Mouse (Mus musculus) adipocyte (in vitro differentiated cells): ENCODE data around the gene Sqstm1.
"Not testable (repeated sequence)": the region's sequence is repeated elsewhere in the genome, so short reads cannot be mapped to it uniquely, and the experiment has no call there.

Experiments
- DNase-seq: peaks from one replicate; pipeline ENCODE4 v3.0.0-alpha.2; 2016; ENCODE audit warnings: low spot score

Sqstm1 gene

GRCm38 (mm10) chr11:50176351-50176750, 34.3 kb downstream of the Sqstm1 start:
- no peak for DNase-seq

- DNase-seq = peak; percentile 99
Measured at GRCm38 (mm10) chr11:50174730-50175187, 35.9 kb downstream of the Sqstm1 start.

- DNase-seq = not testable (repeated sequence)
Measured at GRCm38 (mm10) chr11:50174111-50174729, 36.4 kb downstream of the Sqstm1 start, which contains the start of gene Mrnip. TSS of gene Mrnip (plus strand) at chr11:50174444.

- DNase-seq = peak; percentile 81
Measured at GRCm38 (mm10) chr11:50168352-50168751, 42.3 kb downstream of the Sqstm1 start.

GRCm38 (mm10) chr11:50162338-50163050, 48.1 kb downstream of the Sqstm1 start:
- no peak for DNase-seq

- peak; percentile 69 for DNase-seq
Measured at GRCm38 (mm10) chr11:50161578-50162304, 48.9 kb downstream of the Sqstm1 start.

- DNase-seq = no peak
Measured at GRCm38 (mm10) chr11:50159347-50159746, 51.3 kb downstream of the Sqstm1 start.

GRCm38 (mm10) chr11:50158346-50158745, 52.3 kb downstream of the Sqstm1 start:
- DNase-seq = no peak

- no peak for DNase-seq
Measured at GRCm38 (mm10) chr11:50156725-50157258, 53.8 kb downstream of the Sqstm1 start.

- no peak for DNase-seq
Measured at GRCm38 (mm10) chr11:50155785-50156184, 54.8 kb downstream of the Sqstm1 start.

GRCm38 (mm10) chr11:50154777-50155520, 55.7 kb downstream of the Sqstm1 start:
- peak; percentile 92 for DNase-seq

GRCm38 (mm10) chr11:50154166-50154565, 56.5 kb downstream of the Sqstm1 start:
- no peak for DNase-seq

- DNase-seq = no peak
Measured at GRCm38 (mm10) chr11:50151374-50151773, 59.3 kb downstream of the Sqstm1 start.

- no peak for DNase-seq
Measured at GRCm38 (mm10) chr11:50149603-50150150, 61.0 kb downstream of the Sqstm1 start.
